ENCODE assay signal across 1 mouse cellular context in genomic region chr8:122341790-122342189, GRCm38 (mm10).
TF ChIP-seq lines count a peak whose summit lies in the region.

No protein-coding gene starts in this region.

TF ChIP-seq in MEL, 35 proteins besides CTCF, POLR2A, EP300 and RAD21:
- TF ChIP-seq ZKSCAN1 (IDR thresholded peaks at IDR 0.05; ENCODE audit: low read depth, low read length) (no peak), JUND (IDR thresholded peaks at IDR 0.05; ENCODE audit: low read depth, low read length) (no peak), BHLHE40 (IDR thresholded peaks at IDR 0.05; ENCODE audit: borderline replicate concordance, low read depth, low read length) (no peak), ZC3H11A (IDR thresholded peaks at IDR 0.05; ENCODE audit: low read depth, low read length) (no peak), USF2 (IDR thresholded peaks at IDR 0.05; ENCODE audit: borderline replicate concordance in 1 of 2, insufficient read depth in 1 of 2, low read depth in 1 of 2, low read length in 2 of 2) (no peak), MAFK (IDR thresholded peaks at IDR 0.05; ENCODE audit: borderline replicate concordance, low read depth, low read length) (no peak), MAZ (IDR thresholded peaks at IDR 0.05; ENCODE audit: low read depth, low read length) (no peak), E2F4 (IDR thresholded peaks at IDR 0.05; ENCODE audit: borderline replicate concordance, low read depth, low read length) (no peak), TBP (IDR thresholded peaks at IDR 0.05; ENCODE audit: low read depth, low read length) (no peak), USF1 (IDR thresholded peaks at IDR 0.05; ENCODE audit: low read depth, low read length) (no peak), NELFE (IDR thresholded peaks at IDR 0.05; ENCODE audit: low read depth, low read length) (no peak), POLR2AphosphoS2 (IDR thresholded peaks at IDR 0.05; ENCODE audit: low read length) (0 out of 2 replicates have a peak, but pooled peaks have one; percentile 24), ELF1 (IDR thresholded peaks at IDR 0.05; ENCODE audit: low read depth, low read length) (no peak), HCFC1 (IDR thresholded peaks at IDR 0.05; ENCODE audit: low read depth, low read length) (no peak), MEF2A (IDR thresholded peaks at IDR 0.05; ENCODE audit: extremely low read depth, insufficient replicate concordance, low read depth, low read length, poor library complexity, severe bottlenecking) (no peak), MAX (IDR thresholded peaks at IDR 0.05; ENCODE audit: low read length) (no peak), KAT2A (conservative IDR thresholded peaks at IDR 0.05; ENCODE audit: low read depth, low read length) (no peak), UBTF (IDR thresholded peaks at IDR 0.05; ENCODE audit: borderline replicate concordance, insufficient read depth, low read depth, low read length) (no peak), CHD1 (IDR thresholded peaks at IDR 0.05; ENCODE audit: low read depth, low read length) (no peak), POLR2AphosphoS5 (IDR thresholded peaks at IDR 0.05; ENCODE audit: borderline replicate concordance, low read depth, low read length) (peak; percentile 86; the same call in 1 of the 2 replicates), TAL1 (IDR thresholded peaks at IDR 0.05; ENCODE audit: low read length) (no peak), ZMIZ1 (IDR thresholded peaks at IDR 0.05; ENCODE audit: low read depth, low read length) (0 out of 2 replicates have a peak, but pooled peaks have one; percentile 25), SIN3A (IDR thresholded peaks at IDR 0.05; ENCODE audit: low read length) (no peak)
